Mouse (Mus musculus): ENCODE data around the gene Tm4sf5.
A peak's percentile ranks its signal among the peaks of the same experiment; 100 is the strongest.
"Not testable (repeated sequence)": the region's sequence is repeated elsewhere in the genome, so short reads cannot be mapped to it uniquely, and the experiment has no call there.

The Tm4sf5 gene

DNA sequence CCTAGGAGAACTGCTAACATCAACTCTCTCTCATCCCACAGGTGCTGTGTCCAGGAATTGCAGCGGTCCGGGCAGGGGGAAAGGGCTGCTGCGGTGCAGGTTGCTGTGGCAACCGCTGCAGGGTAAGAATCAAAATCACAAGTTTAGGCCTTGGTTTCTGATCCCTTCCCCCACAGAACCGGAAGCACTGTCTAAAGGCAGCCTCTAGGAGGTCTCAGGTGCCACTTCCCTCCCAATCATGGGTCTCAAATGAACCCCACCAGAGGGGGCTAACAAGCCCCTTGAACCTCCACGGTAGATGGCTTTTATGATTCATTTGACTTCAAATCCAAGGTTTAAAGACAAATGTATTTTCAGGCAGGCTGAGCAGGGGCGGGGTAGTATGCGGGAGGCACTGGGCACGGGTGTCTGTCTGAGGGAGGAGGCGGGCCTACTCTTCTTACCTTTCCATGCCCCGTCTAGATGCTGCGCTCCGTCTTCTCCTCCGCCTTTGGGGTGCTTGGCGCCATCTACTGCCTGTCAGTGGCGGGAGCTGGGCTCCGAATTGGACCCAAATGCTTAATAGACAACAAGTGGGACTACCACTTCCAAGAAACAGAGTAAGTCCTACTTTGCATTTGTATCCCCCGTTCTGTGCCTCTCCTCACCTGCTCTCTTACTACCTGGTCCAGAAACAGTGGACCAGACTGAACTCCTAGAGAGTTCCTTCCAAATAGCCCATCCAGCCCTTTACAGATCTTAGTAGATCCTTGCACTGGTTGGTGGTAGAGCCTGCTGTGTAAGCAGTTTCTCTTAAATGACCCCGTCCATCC is 4.9 kb downstream of the Tm4sf5 start:
- DNase-seq (ENCODE audit: low read depth, low spot score): no peak

DNA sequence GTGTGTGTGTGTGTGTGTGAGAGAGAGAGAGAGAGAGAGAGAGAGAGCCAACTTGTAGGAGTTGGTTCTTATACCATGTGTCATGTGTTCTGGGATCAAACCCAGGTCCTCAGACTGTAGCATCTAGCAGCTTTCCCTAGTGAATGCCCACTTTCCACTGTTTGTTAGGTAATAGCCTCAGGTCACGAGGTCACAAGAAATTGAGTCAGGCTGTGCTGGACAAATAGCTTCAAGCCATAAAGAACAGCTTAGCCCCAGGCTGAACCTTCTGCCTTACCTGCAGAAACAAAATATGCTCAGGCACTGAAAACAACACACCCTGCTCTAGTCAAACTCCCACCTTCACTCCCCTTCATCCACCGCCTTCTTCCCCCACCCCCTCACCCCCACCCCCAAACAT is 6.2 kb downstream of the Tm4sf5 start:
- DNase-seq (ENCODE audit: low read depth, low spot score): no peak

GRCm38 (mm10) chr11:70511825-70512224 is 6.8 kb downstream of the Tm4sf5 start:
- no peak for DNase-seq (ENCODE audit: low read depth, low spot score)

GRCm38 (mm10) chr11:70512709-70513342 is 7.8 kb downstream of the Tm4sf5 start:
- no peak for DNase-seq (ENCODE audit: low read depth, low spot score)

GRCm38 (mm10) chr11:70513520-70513919 is 8.5 kb downstream of the Tm4sf5 start:
- no peak for DNase-seq (ENCODE audit: low read depth, low spot score)

DNA sequence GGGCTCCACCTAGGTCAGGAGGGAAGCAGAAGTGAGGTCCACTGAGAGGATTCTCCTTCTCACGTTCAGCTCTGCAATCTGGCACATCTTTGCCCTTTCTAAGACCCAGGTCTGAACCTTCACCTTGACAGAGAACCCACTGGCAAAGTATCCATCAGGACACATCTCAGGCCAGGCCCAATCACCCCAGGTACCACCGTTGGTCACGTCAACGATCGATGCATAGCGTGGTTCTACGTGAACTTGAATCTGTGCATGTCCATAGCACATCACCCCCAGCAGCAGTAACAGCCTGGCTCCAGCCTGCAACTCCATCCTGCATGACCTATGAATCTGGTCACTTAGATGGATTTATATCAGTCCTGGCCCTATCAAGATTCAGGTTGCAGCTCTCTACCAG is 9.2 kb downstream of the Tm4sf5 start, which contains the start of gene Vmo1:
TSS of gene Vmo1 (minus strand) at position 329 of the 400 bp plus-strand sequence.
- DNase-seq (ENCODE audit: low read depth, low spot score): no peak

- no peak for DNase-seq (ENCODE audit: low read depth, low spot score)
Measured at GRCm38 (mm10) chr11:70516352-70516751, 11.3 kb downstream of the Tm4sf5 start.

DNA sequence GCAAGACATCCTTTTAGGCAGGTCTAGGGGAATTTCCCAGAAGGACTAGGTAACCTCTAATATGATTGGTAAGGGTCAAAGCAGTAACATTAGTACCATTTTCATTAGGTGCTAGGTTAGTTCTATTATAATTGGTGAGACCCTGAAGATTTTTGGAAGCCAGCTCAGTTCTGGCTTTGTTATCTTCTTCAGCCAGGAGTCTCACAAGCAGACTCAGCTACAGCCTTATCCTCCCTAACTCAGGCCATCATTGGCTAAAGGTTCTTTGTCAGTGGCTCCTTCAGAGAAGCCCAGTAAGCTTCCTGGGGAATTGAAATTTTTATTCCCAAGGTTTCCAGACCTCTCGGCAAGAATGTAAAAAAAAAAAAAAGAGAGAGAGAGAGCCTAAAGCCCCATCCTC is 13.4 kb downstream of the Tm4sf5 start:
- DNase-seq (ENCODE audit: low read depth, low spot score): no peak

GRCm38 (mm10) chr11:70518923-70519322 is 13.9 kb downstream of the Tm4sf5 start, which contains the start of gene Gltpd2:
Gene Gltpd2 (plus strand): TSS chr11:70519196.
- DNase-seq (ENCODE audit: low read depth, low spot score): no peak

GRCm38 (mm10) chr11:70520178-70520769 is 15.2 kb downstream of the Tm4sf5 start:
- no peak for DNase-seq (ENCODE audit: low read depth, low spot score)

DNA sequence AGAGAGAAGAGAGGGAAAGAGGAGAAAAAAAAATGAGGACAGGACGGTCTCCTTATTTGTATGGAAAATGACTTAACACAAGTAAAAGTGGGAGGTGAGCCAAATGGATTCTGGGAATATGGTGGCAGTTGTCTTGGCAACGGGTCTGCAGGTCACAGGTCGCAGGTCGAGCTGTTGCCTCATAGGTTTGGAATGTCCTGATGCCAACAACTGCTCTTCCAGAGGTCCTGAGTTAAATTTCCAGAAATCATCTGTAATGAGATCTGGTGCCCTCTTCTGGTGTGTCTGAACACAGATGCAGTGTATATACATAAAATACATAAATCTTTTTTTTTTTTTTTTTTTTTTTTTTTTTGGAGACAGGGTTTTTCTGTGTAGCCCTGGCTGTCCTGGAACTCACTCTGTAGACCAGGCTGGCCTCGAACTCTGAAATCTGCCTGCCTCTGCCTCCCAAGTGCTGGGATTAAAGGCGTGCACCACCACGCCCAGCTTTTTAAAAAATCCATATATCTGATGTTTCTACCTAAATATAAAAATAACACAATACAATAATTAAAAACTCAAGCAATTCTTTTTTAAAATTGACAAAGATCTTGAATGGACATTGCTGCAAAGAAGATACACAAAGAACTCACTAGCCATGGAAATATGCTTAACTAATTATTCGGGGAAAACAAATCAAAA is 18.4 kb downstream of the Tm4sf5 start:
- DNase-seq (ENCODE audit: low read depth, low spot score): not testable (repeated sequence)

DNA sequence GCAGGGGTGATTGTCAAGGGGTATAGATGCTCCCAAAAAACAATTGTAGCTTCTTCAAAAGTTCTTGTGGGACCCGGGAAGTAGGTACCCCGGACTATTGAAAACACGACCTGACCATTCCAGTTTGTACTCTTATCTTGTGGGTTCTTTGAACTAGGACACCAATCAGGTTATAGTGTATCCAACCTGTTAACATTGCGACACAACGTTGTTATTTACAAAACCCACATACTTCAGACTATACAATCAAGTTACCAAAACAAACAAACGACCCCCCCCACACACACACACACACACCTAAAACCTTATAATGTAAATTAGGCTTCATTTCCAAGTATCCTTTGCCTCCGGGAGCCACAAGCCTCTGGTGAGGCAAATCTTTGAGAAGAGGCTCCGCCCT is 19.7 kb downstream of the Tm4sf5 start:
- no peak for DNase-seq (ENCODE audit: low read depth, low spot score)

- peak; percentile 92 for DNase-seq (ENCODE audit: low read depth, low spot score)
Measured at GRCm38 (mm10) chr11:70525184-70525678, 20.2 kb downstream of the Tm4sf5 start, which contains the start of gene Psmb6. Gene Psmb6 (plus strand): TSS chr11:70525367.

DNA sequence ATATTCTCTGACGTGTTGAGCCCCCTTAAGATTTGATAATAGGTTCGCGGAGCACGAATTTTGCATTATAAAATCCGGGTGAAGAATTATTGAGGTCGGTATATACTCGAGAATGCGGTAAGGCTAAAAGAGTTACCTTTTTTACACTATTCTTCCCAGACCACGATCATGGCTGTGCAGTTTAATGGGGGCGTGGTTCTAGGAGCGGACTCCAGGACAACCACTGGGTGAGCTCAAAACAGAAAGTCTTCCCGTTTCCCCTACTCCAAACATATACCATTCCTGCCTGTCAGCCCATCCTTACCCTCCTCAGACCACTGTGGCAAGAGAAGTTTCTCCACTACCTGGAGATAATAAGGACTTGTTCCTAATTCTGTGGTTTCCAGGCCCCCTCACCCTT is 20.7 kb downstream of the Tm4sf5 start:
- no peak for DNase-seq (ENCODE audit: low read depth, low spot score)

GRCm38 (mm10) chr11:70526211-70526610 is 21.2 kb downstream of the Tm4sf5 start:
- no peak for DNase-seq (ENCODE audit: low read depth, low spot score)

DNA sequence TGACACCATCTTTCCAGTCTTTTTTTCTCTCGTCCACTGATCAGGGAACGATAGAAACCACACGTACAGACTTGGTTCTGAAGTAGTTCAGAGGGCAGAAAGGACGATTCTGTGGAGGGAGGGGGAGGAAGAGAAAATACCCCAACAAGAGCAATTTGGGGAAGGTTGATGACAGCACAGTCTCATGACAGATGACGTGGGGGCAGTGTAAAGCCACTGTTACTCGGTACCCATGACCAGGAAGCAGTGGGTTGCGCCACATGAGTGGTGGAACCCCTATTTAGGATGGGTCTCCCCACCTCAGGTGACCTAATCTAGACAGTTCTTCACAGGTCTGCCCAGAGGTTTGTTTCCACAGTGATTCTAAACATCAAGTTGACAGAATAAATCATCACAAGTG is 23.6 kb downstream of the Tm4sf5 start:
- DNase-seq (ENCODE audit: low read depth, low spot score): no peak

GRCm38 (mm10) chr11:70531065-70531464 is 26.0 kb downstream of the Tm4sf5 start:
- not testable (repeated sequence) for DNase-seq (ENCODE audit: low read depth, low spot score)

DNA sequence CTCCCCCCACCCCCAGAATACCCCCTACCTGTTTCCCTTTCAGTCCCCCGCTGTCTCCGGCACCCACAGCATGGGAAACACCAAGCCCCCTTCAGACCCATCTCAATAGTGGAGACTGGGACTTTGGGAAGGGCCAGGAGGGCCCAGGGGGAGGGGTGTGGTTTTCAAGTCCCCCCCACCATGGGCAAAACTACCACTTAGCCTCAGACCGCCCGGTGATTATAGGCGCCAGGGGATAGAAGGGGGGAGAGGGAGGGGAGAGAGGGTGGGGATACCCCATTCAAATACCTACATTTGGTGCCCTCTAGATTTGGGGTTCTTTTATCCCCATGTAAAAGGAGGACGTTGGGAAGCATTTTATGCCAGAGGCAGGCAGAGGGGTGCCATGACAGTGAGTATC is 27.8 kb downstream of the Tm4sf5 start, which contains the start of gene Gm40193:
TSS of gene Gm40193 (minus strand) at position 101 of the 400 bp plus-strand sequence.
- DNase-seq (ENCODE audit: low read depth, low spot score): no peak

DNA sequence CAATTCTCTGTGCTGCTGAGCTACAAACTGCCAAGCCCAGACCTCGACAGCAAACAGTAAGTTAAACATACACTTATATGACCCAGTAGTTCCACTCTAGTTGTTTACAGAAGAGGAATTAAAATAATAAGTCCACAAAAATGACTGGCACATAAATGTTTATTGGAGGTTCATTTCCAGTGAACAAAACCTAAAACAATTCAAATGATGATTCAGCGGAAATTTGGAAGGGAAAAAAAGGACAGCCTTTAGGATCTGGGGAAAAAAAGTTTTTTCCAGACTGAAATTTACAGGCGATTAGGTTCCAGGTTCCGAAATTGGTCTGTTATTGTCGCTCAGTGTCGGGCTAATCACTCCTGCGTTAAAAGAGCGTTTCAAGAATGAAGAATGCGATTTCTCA is 34.4 kb downstream of the Tm4sf5 start:
- DNase-seq (ENCODE audit: low read depth, low spot score): no peak

- DNase-seq (ENCODE audit: low read depth, low spot score): peak; percentile 49
Measured at GRCm38 (mm10) chr11:70539877-70540587, 35.0 kb downstream of the Tm4sf5 start, which contains the start of gene Pld2. Gene Pld2 (plus strand): TSS chr11:70540064.

DNA sequence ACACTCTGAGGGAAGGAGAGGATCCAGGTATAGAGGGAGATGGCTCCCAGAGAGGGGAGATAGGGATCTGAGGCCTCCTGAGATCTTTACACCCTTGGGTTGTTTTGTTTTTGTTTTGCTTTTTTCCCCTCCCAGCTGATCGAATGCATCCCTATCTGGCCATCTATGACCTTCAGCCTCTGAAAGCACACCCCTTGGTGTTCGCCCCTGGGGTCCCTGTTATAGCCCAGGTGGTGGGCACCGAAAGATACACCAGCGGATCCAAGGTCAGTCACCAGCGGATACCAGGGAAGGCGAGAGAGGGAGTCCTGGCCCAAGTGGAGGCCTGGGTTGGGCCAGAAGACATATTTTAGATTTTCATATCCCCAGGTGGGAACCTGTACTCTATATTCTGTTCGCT is 35.9 kb downstream of the Tm4sf5 start:
- no peak for DNase-seq (ENCODE audit: low read depth, low spot score)

Measured in retina, adult 2 months (tissue).